Mouse (Mus musculus) E14TG2a.4 (cell line): Measurements from ENCODE around the gene Tubb4a.

ENCODE experiments used
- CTCF ChIP-seq: conservative IDR thresholded peaks from 2 replicates; pipeline ENCODE4 v1.5.1; 2014; ENCODE audit warnings: low read length
- POU5F1 ChIP-seq: IDR thresholded peaks from 2 replicates; pipeline ENCODE4 v1.6.1; 2014; ENCODE audit warnings: low read length, borderline replicate concordance

GRCm38 (mm10) chr17:57095855-57096622 lies 8.5 kb upstream of the Tubb4a start:
- TF ChIP-seq CTCF (no peak), POU5F1 (no peak)
